Mouse (Mus musculus): Measurements from ENCODE around the gene Ldlrad3. TPM values are rescaled to one million over a fixed set of nuclear protein-coding genes. Genes with fewer than 3 reads are reported as not detected.

Ldlrad3 gene
- total and polyA plus RNA-seq, 3 experiments = 3.5 to 6.1 TPM; not detected in 1

GRCm38 (mm10) chr2:102231470-102231869, 45.3 kb upstream of the Ldlrad3 start:
- Histone ChIP-seq H3K9me3 (replicated peaks; ENCODE audit: insufficient read depth, low read length) (no peaks in the 10 kb centered on the region), H3K27ac (ENCODE audit: control insufficient read depth, low read depth, low read length) (no peak overlapping the region), H3K79me2 (ENCODE audit: control insufficient read depth, insufficient read depth, low read length, poor library complexity) (no peaks in the 10 kb centered on the region), H3K36me3 (ENCODE audit: control insufficient read depth in 1 of 2, insufficient read depth in 2 of 2, low read length in 2 of 2) (no peaks in the 10 kb centered on the region), H3K27me3 (ENCODE audit: control insufficient read depth in 1 of 2, insufficient read depth in 2 of 2, low read length in 2 of 2) (peaks cover 0 to 2% of the 10 kb centered on the region in 2 experiments; a peak in 3 of 4 replicates), H3K4me3 (ENCODE audit: control insufficient read depth in 1 of 2, insufficient read depth in 1 of 2, low read depth in 2 of 2, low read length in 2 of 2) (no peak overlapping the region), H3K4me1 (ENCODE audit: control insufficient read depth in 1 of 2, insufficient read depth in 2 of 2, low read length in 2 of 2) (no peaks in the 10 kb centered on the region), H3K9ac (ENCODE audit: control insufficient read depth, low read depth, low read length, poor library complexity, severe bottlenecking) (no peak overlapping the region)
- no peak for TF ChIP-seq TCF12 (IDR thresholded peaks at IDR 0.05; ENCODE audit: low read depth, low read length)
- TF ChIP-seq ETS1 (IDR thresholded peaks at IDR 0.05; ENCODE audit: low read depth, low read length) = no peak
- TF ChIP-seq TAL1 (IDR thresholded peaks at IDR 0.05; ENCODE audit: low read length) = no peak
- TF ChIP-seq RAD21 (IDR thresholded peaks at IDR 0.05; ENCODE audit: low read depth, low read length) = no peak
- TF ChIP-seq GABPA (IDR thresholded peaks at IDR 0.05; ENCODE audit: low read depth, low read length) = no peak
- no peak for TF ChIP-seq ZMIZ1 (IDR thresholded peaks at IDR 0.05; ENCODE audit: low read depth, low read length)
- no peak for TF ChIP-seq KAT2A (conservative IDR thresholded peaks at IDR 0.05; ENCODE audit: low read depth, low read length)
- TF ChIP-seq POLR2AphosphoS2 (IDR thresholded peaks at IDR 0.05; ENCODE audit: low read length) = no peak
- no peak for TF ChIP-seq USF1 (IDR thresholded peaks at IDR 0.05; ENCODE audit: low read depth, low read length)
- TF ChIP-seq NRF1 (IDR thresholded peaks at IDR 0.05; ENCODE audit: insufficient read depth, low read depth, low read length, poor library complexity, severe bottlenecking) = no peak
- TF ChIP-seq JUND (IDR thresholded peaks at IDR 0.05; ENCODE audit: low read depth, low read length) = no peak
- no peak for TF ChIP-seq UBTF (IDR thresholded peaks at IDR 0.05; ENCODE audit: borderline replicate concordance, insufficient read depth, low read depth, low read length)
- TF ChIP-seq ZC3H11A (IDR thresholded peaks at IDR 0.05; ENCODE audit: low read depth, low read length) = no peak
- TF ChIP-seq POLR2AphosphoS5 (IDR thresholded peaks at IDR 0.05; ENCODE audit: borderline replicate concordance, low read depth, low read length) = no peak
- TF ChIP-seq ELF1 (IDR thresholded peaks at IDR 0.05; ENCODE audit: low read depth, low read length) = no peak
- DNase-seq (ENCODE audit: low read depth, low spot score) = no peak

GRCm38 (mm10) chr2:102229126-102229525, 42.9 kb upstream of the Ldlrad3 start:
- TF ChIP-seq POLR2AphosphoS5 (IDR thresholded peaks at IDR 0.05; ENCODE audit: borderline replicate concordance, low read depth, low read length) = no peak
- no peak for TF ChIP-seq NRF1 (IDR thresholded peaks at IDR 0.05; ENCODE audit: insufficient read depth, low read depth, low read length, poor library complexity, severe bottlenecking)
- no peak for TF ChIP-seq BHLHE40 (IDR thresholded peaks at IDR 0.05; ENCODE audit: borderline replicate concordance, low read depth, low read length)
- no peak for TF ChIP-seq USF2 (IDR thresholded peaks at IDR 0.05; ENCODE audit: borderline replicate concordance in 1 of 2, insufficient read depth in 1 of 2, low read depth in 1 of 2, low read length in 2 of 2)
- TF ChIP-seq MAZ (IDR thresholded peaks at IDR 0.05; ENCODE audit: low read depth, low read length) = no peak
- no peak for TF ChIP-seq MYB (IDR thresholded peaks at IDR 0.05; ENCODE audit: low read depth, low read length)
- no peak for TF ChIP-seq POLR2A (IDR thresholded peaks at IDR 0.05; ENCODE audit: control insufficient read depth in 1 of 2, insufficient read depth in 1 of 2, low read depth in 1 of 2, low read length in 2 of 2, poor library complexity in 1 of 2)
- TF ChIP-seq RCOR1 (IDR thresholded peaks at IDR 0.05; ENCODE audit: low read depth, low read length) = no peak
- no peak for TF ChIP-seq SIN3A (IDR thresholded peaks at IDR 0.05; ENCODE audit: low read length)
- no peak for TF ChIP-seq EP300 (IDR thresholded peaks at IDR 0.05; ENCODE audit: low read depth in 1 of 2, low read length in 2 of 2)
- DNase-seq (ENCODE audit: low read depth, low spot score) = no peak
- Histone ChIP-seq H3K4me1 (ENCODE audit: control insufficient read depth in 1 of 2, insufficient read depth in 2 of 2, low read length in 2 of 2) (no peaks in the 10 kb centered on the region), H3K27me3 (ENCODE audit: control insufficient read depth in 1 of 2, insufficient read depth in 2 of 2, low read length in 2 of 2) (peaks cover 0 to 4% of the 10 kb centered on the region in 2 experiments; a peak in 3 of 4 replicates), H3K4me3 (ENCODE audit: control insufficient read depth in 1 of 2, insufficient read depth in 1 of 2, low read depth in 2 of 2, low read length in 2 of 2) (no peak overlapping the region), H3K9me3 (replicated peaks; ENCODE audit: insufficient read depth, low read length) (no peaks in the 10 kb centered on the region), H3K27ac (ENCODE audit: control insufficient read depth, low read depth, low read length) (no peak overlapping the region), H3K9ac (ENCODE audit: control insufficient read depth, low read depth, low read length, poor library complexity, severe bottlenecking) (no peak overlapping the region), H3K36me3 (ENCODE audit: control insufficient read depth in 1 of 2, insufficient read depth in 2 of 2, low read length in 2 of 2) (no peaks in the 10 kb centered on the region), H3K79me2 (ENCODE audit: control insufficient read depth, insufficient read depth, low read length, poor library complexity) (no peaks in the 10 kb centered on the region)
